Mouse (Mus musculus): ENCODE data around the gene Gcg.

DNA sequence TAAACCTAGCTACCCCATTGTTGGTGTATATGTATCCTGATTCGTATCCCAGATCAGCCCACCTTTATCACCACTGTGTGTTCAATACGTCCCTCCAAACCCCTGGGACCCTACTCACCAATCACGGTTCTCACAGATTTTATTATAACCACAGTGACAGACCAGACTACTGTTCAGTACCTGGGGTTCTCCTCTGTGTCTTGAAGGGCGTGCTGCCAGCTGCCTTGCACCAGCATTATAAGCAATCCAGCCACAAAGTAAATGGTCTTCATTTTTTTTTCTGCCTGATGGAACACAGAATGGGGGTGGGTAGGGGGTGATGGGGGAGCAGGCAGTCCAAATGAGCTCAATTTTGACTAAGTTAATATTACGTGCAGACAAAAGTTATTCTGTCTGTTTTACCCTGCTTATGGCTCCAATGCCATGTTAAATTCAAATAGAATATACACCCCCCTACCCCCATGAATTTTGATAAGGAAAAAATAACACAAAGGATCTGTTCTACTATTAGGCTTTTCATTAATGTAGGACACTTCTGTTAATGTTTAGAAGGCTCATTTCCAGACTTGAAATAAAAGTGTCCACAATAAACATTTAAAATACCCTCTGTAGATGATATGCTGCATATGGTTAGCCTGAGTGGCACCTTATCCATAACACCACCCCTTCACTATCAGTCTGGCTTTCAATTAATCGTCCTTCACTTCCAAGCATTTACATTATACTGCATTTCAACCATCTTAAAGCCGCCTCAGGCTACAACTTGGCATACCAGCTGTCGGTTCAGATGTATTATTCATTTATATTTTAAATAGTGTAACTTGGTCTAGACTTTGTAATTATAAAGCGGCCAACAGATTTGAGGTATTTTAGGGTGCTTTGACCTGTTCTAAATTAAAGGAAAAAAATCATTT is 2.9 kb downstream of the Gcg start:
- TF ChIP-seq CTCF (conservative IDR thresholded peaks at IDR 0.05 in 1 of 2, IDR thresholded peaks at IDR 0.05 in 1 of 2; ENCODE audit: low read depth in 2 of 2, low read length in 2 of 2) (no peak), TCF12 (IDR thresholded peaks at IDR 0.05; ENCODE audit: low read depth, low read length) (no peak), POLR2A (IDR thresholded peaks at IDR 0.05; ENCODE audit: low read depth, low read length) (no peak), UBTF (IDR thresholded peaks at IDR 0.05; ENCODE audit: low read depth, low read length) (no peak), ZMIZ1 (IDR thresholded peaks at IDR 0.05; ENCODE audit: low read depth, low read length) (no peak), ZNF384 (IDR thresholded peaks at IDR 0.05; ENCODE audit: low read depth, low read length) (no peak), POLR2AphosphoS2 (IDR thresholded peaks at IDR 0.05; ENCODE audit: low read depth, low read length) (no peak), ZC3H11A (IDR thresholded peaks at IDR 0.05; ENCODE audit: low read depth, low read length) (no peak), GABPA (IDR thresholded peaks at IDR 0.05; ENCODE audit: insufficient replicate concordance, low read depth, low read length) (no peak)
